Mouse (Mus musculus) ZHBTc4 (cell line): Measurements from ENCODE around the gene Ccna2.
A peak's percentile ranks its signal among the peaks of the same experiment; 100 is the strongest.

Experiments used
- DNase-seq: peaks from one replicate; pipeline ENCODE4 v3.0.0-alpha.2; 2011; ENCODE audit warnings: low read depth, low spot score

The Ccna2 gene

DNA sequence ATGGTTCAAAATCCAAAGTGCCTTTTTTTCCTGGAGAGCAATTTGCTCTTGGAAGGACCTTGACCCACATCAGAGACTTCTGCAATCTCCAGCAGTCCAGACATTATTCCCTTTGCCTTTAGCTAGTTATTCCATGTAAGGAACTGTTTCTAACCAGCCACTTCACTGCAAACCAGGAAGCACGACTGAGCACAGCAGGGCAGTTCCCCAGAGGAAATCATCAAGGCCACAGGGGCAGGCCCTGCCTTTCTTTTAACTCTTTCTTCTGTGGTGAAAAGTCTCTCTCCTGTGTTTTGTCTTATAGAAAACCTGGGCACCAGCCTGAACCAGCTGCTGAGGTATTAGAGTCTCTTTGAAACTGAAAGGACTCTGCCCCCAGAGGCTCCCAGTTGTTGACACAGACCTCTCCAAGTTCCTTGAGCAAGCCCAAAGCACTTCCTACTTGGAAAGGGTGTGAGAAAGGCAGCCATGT lies 38.7 kb downstream of the Ccna2 start:
- DNase-seq, result peak; percentile 47

- DNase-seq, result no peak
These were observed 39.2 kb downstream of the Ccna2 start for GRCm38 (mm10) chr3:36532738-36533137.

DNA sequence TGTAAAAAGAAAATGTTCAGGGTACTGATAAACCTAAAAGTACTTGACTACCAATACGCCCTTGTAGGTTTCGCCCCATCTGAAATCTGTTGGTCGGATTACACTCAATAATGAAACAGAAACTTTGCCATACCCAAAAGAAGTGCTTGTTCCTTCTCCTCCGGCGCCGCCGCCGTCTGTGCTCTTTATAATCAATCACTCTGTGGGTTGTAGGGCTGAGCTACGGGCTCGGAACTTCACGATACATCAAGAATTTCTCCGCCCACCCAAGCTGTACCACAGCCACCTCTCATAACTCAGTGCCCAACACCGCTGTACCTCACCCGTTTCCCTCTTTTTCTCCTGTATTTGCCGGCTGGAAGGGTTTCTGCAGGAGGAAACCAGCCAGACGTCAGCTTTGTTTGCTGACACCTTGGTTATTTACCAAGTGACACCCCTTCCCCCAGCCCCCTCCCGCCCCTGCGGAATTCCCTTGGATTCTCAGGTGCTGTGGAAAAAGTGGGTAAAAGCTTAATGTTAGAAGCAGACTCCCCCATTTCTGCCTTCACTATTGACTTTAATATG lies 39.9 kb downstream of the Ccna2 start:
- DNase-seq, result no peak

DNA sequence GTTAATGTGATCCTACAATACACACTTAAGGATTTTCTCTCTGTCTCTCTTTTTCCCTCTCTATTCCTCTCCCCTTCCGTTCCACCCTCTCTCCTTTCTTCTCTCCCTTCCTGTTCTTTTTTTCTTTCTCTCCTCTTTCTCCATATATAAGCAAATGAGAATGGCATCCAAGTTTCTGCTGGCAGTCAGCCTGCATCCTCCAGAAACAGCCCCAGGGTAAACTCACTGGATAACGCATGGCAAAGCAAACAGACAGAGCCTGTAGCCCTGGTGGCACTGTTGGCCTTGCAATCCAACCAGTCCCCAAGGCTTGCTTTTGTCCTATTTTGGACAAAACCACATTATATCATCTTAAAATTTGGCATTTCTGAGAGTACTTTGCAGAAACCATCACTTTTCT lies 40.7 kb downstream of the Ccna2 start:
- no peak for DNase-seq

- peak; percentile 66 for DNase-seq
These were observed 41.2 kb downstream of the Ccna2 start for GRCm38 (mm10) chr3:36530781-36531180.

- DNase-seq, result no peak
These were observed 41.6 kb downstream of the Ccna2 start for GRCm38 (mm10) chr3:36530345-36530744.

- no peak for DNase-seq
These were observed 47.5 kb downstream of the Ccna2 start for GRCm38 (mm10) chr3:36524466-36524865.

GRCm38 (mm10) chr3:36522137-36522536 lies 49.8 kb downstream of the Ccna2 start:
- DNase-seq, result peak; percentile 60

- peak; percentile 42 for DNase-seq
These were observed 50.6 kb downstream of the Ccna2 start, which contains the start of gene Gm11549 for GRCm38 (mm10) chr3:36521073-36522060. TSS of gene Gm11549 (minus strand) at chr3:36521813.

GRCm38 (mm10) chr3:36516196-36516595 lies 55.8 kb downstream of the Ccna2 start:
- no peak for DNase-seq
